Mouse (Mus musculus): Measurements from ENCODE around the gene Mex3a.

Mex3a gene

DNA sequence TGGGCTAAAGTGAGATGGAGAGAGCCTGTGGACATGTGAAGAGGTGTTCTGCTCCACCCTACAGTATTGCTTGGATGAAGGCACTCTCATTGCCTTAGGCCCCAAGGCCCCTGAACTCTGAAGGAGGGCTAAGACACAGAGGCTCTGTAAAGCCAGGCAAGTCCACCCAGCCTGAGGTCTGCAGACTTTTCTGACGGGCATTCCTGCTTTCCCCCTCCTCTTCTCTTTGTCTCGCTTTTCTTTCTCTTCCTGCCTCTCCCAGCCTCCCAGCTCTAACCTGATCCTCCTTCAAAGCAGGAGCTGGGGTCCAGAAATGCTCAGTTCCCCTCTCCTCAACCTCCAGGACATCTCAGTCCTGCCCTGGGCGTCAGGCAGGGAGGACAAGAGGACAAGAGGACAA, 2.8 kb downstream of the Mex3a start:
- Histone ChIP-seq H3K36me3 (ENCODE audit: insufficient read depth, low read length) (peaks cover 49% of the 10 kb centered on the region), H3K9me3 (ENCODE audit: low read length) (no peaks in the 10 kb centered on the region), H3K27me3 (ENCODE audit: insufficient read depth, low read length) (no peaks in the 10 kb centered on the region), H3K4me1 (replicated peaks; ENCODE audit: low read depth, low read length) (peaks cover 76% of the 10 kb centered on the region), H3K4me3 (replicated peaks; ENCODE audit: low read length) (peak overlapping the region; percentile 92)
- TF ChIP-seq CTCF (conservative IDR thresholded peaks at IDR 0.05; ENCODE audit: low read length) = no peak

GRCm38 (mm10) chr3:88535527-88535926, 3.3 kb downstream of the Mex3a start:
- peaks cover 53% of the 10 kb centered on the region for H3K36me3 ChIP-seq (ENCODE audit: insufficient read depth, low read length)
- H3K4me1 ChIP-seq (replicated peaks; ENCODE audit: low read depth, low read length) = peaks cover 76% of the 10 kb centered on the region
- no peaks in the 10 kb centered on the region for H3K27me3 ChIP-seq (ENCODE audit: insufficient read depth, low read length)
- peak overlapping the region; percentile 92 for H3K4me3 ChIP-seq (replicated peaks; ENCODE audit: low read length)
- H3K9me3 ChIP-seq (ENCODE audit: low read length) = no peaks in the 10 kb centered on the region
- TF ChIP-seq POU5F1 (IDR thresholded peaks at IDR 0.05; ENCODE audit: borderline replicate concordance, low read length) (no peak), NANOG (IDR thresholded peaks at IDR 0.05; ENCODE audit: borderline replicate concordance, low read length) (no peak), CTCF (conservative IDR thresholded peaks at IDR 0.05; ENCODE audit: low read length) (no peak)

GRCm38 (mm10) chr3:88536103-88536930, 4.1 kb downstream of the Mex3a start:
- Histone ChIP-seq H3K9me3 (ENCODE audit: low read length) (no peaks in the 10 kb centered on the region), H3K4me3 (replicated peaks; ENCODE audit: low read length) (peak overlapping the region; percentile 92), H3K4me1 (replicated peaks; ENCODE audit: low read depth, low read length) (peaks cover 82% of the 10 kb centered on the region), H3K36me3 (ENCODE audit: insufficient read depth, low read length) (peaks cover 61% of the 10 kb centered on the region), H3K27me3 (ENCODE audit: insufficient read depth, low read length) (no peaks in the 10 kb centered on the region)
- no peak for TF ChIP-seq POU5F1 (IDR thresholded peaks at IDR 0.05; ENCODE audit: borderline replicate concordance, low read length)

DNA sequence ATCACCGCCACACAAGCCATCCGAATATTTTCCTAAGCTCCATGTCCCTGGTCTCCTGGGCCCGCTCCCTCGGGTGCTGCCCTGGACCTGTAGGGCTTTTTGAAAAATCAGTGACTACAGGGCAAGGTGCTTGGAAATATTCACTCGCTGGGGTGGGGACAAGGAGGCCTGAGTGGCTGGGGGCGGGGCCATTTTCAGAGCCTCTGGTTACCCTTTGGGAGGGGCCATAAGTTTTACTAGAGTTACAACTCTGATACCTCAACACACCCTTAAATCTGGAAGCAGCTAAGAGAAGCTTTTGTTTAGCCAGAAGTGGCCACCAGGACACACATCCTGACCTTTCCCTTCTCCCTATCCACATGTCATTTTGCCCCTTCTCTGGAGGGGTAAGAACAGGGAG, 5.0 kb downstream of the Mex3a start:
- H3K9me3 ChIP-seq (ENCODE audit: low read length) = no peaks in the 10 kb centered on the region
- no peak for TF ChIP-seq CTCF (conservative IDR thresholded peaks at IDR 0.05; ENCODE audit: low read length)
- H3K36me3 ChIP-seq (ENCODE audit: insufficient read depth, low read length) = peaks cover 69% of the 10 kb centered on the region
- peak overlapping the region; percentile 92 for H3K4me3 ChIP-seq (replicated peaks; ENCODE audit: low read length)
- H3K4me1 ChIP-seq (replicated peaks; ENCODE audit: low read depth, low read length) = peaks cover 90% of the 10 kb centered on the region
- H3K27me3 ChIP-seq (ENCODE audit: insufficient read depth, low read length) = no peaks in the 10 kb centered on the region

GRCm38 (mm10) chr3:88538271-88539145, 6.3 kb downstream of the Mex3a start:
- peaks cover 98% of the 10 kb centered on the region for H3K4me1 ChIP-seq (replicated peaks; ENCODE audit: low read depth, low read length)
- peak overlapping the region; percentile 48 for H3K4me3 ChIP-seq (replicated peaks; ENCODE audit: low read length)
- H3K27me3 ChIP-seq (ENCODE audit: insufficient read depth, low read length) = no peaks in the 10 kb centered on the region
- no peaks in the 10 kb centered on the region for H3K9me3 ChIP-seq (ENCODE audit: low read length)
- H3K36me3 ChIP-seq (ENCODE audit: insufficient read depth, low read length) = peaks cover 76% of the 10 kb centered on the region
- TF ChIP-seq CTCF (conservative IDR thresholded peaks at IDR 0.05; ENCODE audit: low read length) (no peak), NANOG (IDR thresholded peaks at IDR 0.05; ENCODE audit: borderline replicate concordance, low read length) (no peak), POU5F1 (IDR thresholded peaks at IDR 0.05; ENCODE audit: borderline replicate concordance, low read length) (no peak)

GRCm38 (mm10) chr3:88539397-88539796, 7.2 kb downstream of the Mex3a start:
- H3K4me3 ChIP-seq (replicated peaks; ENCODE audit: low read length) = peak overlapping the region; percentile 43; the same call in 1 of the 2 replicates
- TF ChIP-seq NANOG (IDR thresholded peaks at IDR 0.05; ENCODE audit: borderline replicate concordance, low read length) = no peak
- no peak for TF ChIP-seq POU5F1 (IDR thresholded peaks at IDR 0.05; ENCODE audit: borderline replicate concordance, low read length)
- no peak for TF ChIP-seq CTCF (conservative IDR thresholded peaks at IDR 0.05; ENCODE audit: low read length)

GRCm38 (mm10) chr3:88540085-88540484, 7.9 kb downstream of the Mex3a start:
- Histone ChIP-seq H3K9me3 (ENCODE audit: low read length) (no peaks in the 10 kb centered on the region), H3K4me3 (replicated peaks; ENCODE audit: low read length) (peak overlapping the region; percentile 43), H3K27me3 (ENCODE audit: insufficient read depth, low read length) (no peaks in the 10 kb centered on the region), H3K36me3 (ENCODE audit: insufficient read depth, low read length) (peaks cover 67% of the 10 kb centered on the region), H3K4me1 (replicated peaks; ENCODE audit: low read depth, low read length) (peaks cover 95% of the 10 kb centered on the region)
- TF ChIP-seq POU5F1 (IDR thresholded peaks at IDR 0.05; ENCODE audit: borderline replicate concordance, low read length) = no peak

More at GRCm38 (mm10) chr3:88539397-88539796, 7.2 kb downstream of the Mex3a start:
- no peaks in the 10 kb centered on the region for H3K27me3 ChIP-seq (ENCODE audit: insufficient read depth, low read length)
- H3K9me3 ChIP-seq (ENCODE audit: low read length) = no peaks in the 10 kb centered on the region
- H3K36me3 ChIP-seq (ENCODE audit: insufficient read depth, low read length) = peaks cover 74% of the 10 kb centered on the region
- H3K4me1 ChIP-seq (replicated peaks; ENCODE audit: low read depth, low read length) = peaks cover 95% of the 10 kb centered on the region

GRCm38 (mm10) chr3:88541622-88542401, 9.6 kb downstream of the Mex3a start:
- peaks cover 50% of the 10 kb centered on the region for H3K36me3 ChIP-seq (ENCODE audit: insufficient read depth, low read length)

More at GRCm38 (mm10) chr3:88541622-88542401, 9.6 kb downstream of the Mex3a start:
- Histone ChIP-seq H3K4me3 (replicated peaks; ENCODE audit: low read length) (peak overlapping the region; percentile 6; the same call in 1 of the 2 replicates), H3K9me3 (ENCODE audit: low read length) (no peaks in the 10 kb centered on the region), H3K27me3 (ENCODE audit: insufficient read depth, low read length) (no peaks in the 10 kb centered on the region), H3K4me1 (replicated peaks; ENCODE audit: low read depth, low read length) (peaks cover 92% of the 10 kb centered on the region)
- TF ChIP-seq NANOG (IDR thresholded peaks at IDR 0.05; ENCODE audit: borderline replicate concordance, low read length) (no peak), POU5F1 (IDR thresholded peaks at IDR 0.05; ENCODE audit: borderline replicate concordance, low read length) (no peak), CTCF (conservative IDR thresholded peaks at IDR 0.05; ENCODE audit: low read length) (no peak)
